41 mouse cellular contexts compared by ENCODE assay signal in genomic region chr9:106678242-106678641, GRCm38 (mm10). TPM values are rescaled to one million over a fixed set of nuclear protein-coding genes. Genes with fewer than 3 reads are reported as not detected.
DNase-seq lines count a peak whose midpoint lies in the region; ATAC-seq lines count a peak whose summit lies in the region.
"Had no signal": no experiment of that assay in that cellular context is flagged by ENCODE, and none has a peak within 500 bp of the region (broad histone marks: within the 10 kb centered on the region; RNA-seq: fewer than 3 reads in every experiment).

No protein-coding gene starts in this region.

- DNase-seq in NIH3T3 (ENCODE audit: low read depth), result peak; percentile 57
- DNase-seq in adrenal gland, postnatal 36 days, result peak; percentile 54 to 61
- no peak for DNase-seq in retina, postnatal 1 day
- DNase-seq in spleen, postnatal 14 days (ENCODE audit: low spot score in 2 of 2), result no peak
- no peak for DNase-seq in spleen, postnatal 36 days (ENCODE audit: low spot score in 2 of 2)
- DNase-seq: B cell, adult 2 months; cerebellum, adult 11 months; cerebellum, adult 9-10 months; cerebellum, postnatal 36 days; kidney, adult 18-20 months; kidney, postnatal 36 days; left cerebral cortex, postnatal 4 days; liver, embryonic 13.5 days; lung, adult 18-20 months; lung, postnatal 4 days; spleen, adult 18-20 months; thymus, adult 2 months; thymus, postnatal 36 days had no signal

- peaks cover 39% of the 10 kb centered on the region for H3K36me3 ChIP-seq in forebrain, embryonic 13.5 days (ENCODE audit: poor library complexity, severe bottlenecking)
- peaks cover 6% of the 10 kb centered on the region; the same call in 1 of the 2 replicates for H3K36me3 ChIP-seq in forebrain, embryonic 16.5 days (ENCODE audit: control insufficient read depth, insufficient read depth)

- ATAC-seq in forebrain, embryonic 13.5 days, result no peak
- no peak for ATAC-seq in forebrain, embryonic 16.5 days
- ATAC-seq: forebrain, embryonic 15.5 days; hindbrain, embryonic 16.5 days; lung, postnatal 0 days had no signal

- H3K4me3 ChIP-seq in forebrain, embryonic 13.5 days, result no peak overlapping the region
- H3K4me3 ChIP-seq in forebrain, embryonic 16.5 days (replicated peaks; ENCODE audit: low read length), result no peak overlapping the region
- H3K4me3 ChIP-seq: forebrain, embryonic 15.5 days; layer of hippocampus, adult 2 months; liver, embryonic 13.5 days; midbrain, embryonic 12.5 days; neural tube, embryonic 13.5 days had no signal

- H3K27ac ChIP-seq in forebrain, embryonic 13.5 days, result no peak overlapping the region
- H3K27ac ChIP-seq in forebrain, embryonic 16.5 days (ENCODE audit: low read length), result no peak overlapping the region
- H3K27ac ChIP-seq: forebrain, embryonic 15.5 days; layer of hippocampus, adult 2 months; liver, embryonic 13.5 days; midbrain, embryonic 12.5 days; neural tube, embryonic 13.5 days had no signal

- H3K4me1 ChIP-seq in forebrain, embryonic 13.5 days, result no peaks in the 10 kb centered on the region
- H3K4me1 ChIP-seq in forebrain, embryonic 16.5 days (replicated peaks; ENCODE audit: control insufficient read depth, insufficient read depth, low read length), result no peaks in the 10 kb centered on the region
- H3K4me1 ChIP-seq: forebrain, embryonic 15.5 days; midbrain, embryonic 12.5 days; neural tube, embryonic 13.5 days had no signal

- H3K9ac ChIP-seq in forebrain, embryonic 13.5 days, result peak overlapping the region; percentile 16; the same call in 1 of the 2 replicates
- no peak overlapping the region for H3K9ac ChIP-seq in forebrain, embryonic 16.5 days (replicated peaks; ENCODE audit: low read depth, low read length)
- H3K9ac ChIP-seq: forebrain, embryonic 15.5 days; liver, embryonic 13.5 days; midbrain, embryonic 12.5 days; neural tube, embryonic 13.5 days had no signal

- H3K4me2 ChIP-seq in forebrain, embryonic 13.5 days, result no peak overlapping the region
- no peak overlapping the region for H3K4me2 ChIP-seq in forebrain, embryonic 16.5 days (ENCODE audit: low read length)
- H3K4me2 ChIP-seq: forebrain, embryonic 15.5 days; liver, embryonic 13.5 days; midbrain, embryonic 12.5 days; neural tube, embryonic 13.5 days had no signal

- H3K9me3 ChIP-seq in forebrain, embryonic 13.5 days (replicated peaks), result no peaks in the 10 kb centered on the region
- no peaks in the 10 kb centered on the region for H3K9me3 ChIP-seq in forebrain, embryonic 16.5 days (ENCODE audit: control insufficient read depth, low read length)
- H3K9me3 ChIP-seq: forebrain, embryonic 15.5 days; liver, embryonic 13.5 days; megakaryocyte, embryonic 14.5 days; midbrain, embryonic 12.5 days; neural tube, embryonic 13.5 days had no signal

- WGBS in forebrain, embryonic 13.5 days, result 81% methylated on average over 4 of the region's 4 CpGs
- 78% methylated on average over 4 of the region's 4 CpGs for WGBS in forebrain, embryonic 16.5 days

- no peaks in the 10 kb centered on the region for H3K27me3 ChIP-seq in forebrain, embryonic 13.5 days
- no peaks in the 10 kb centered on the region for H3K27me3 ChIP-seq in forebrain, embryonic 16.5 days (replicated peaks; ENCODE audit: control insufficient read depth, insufficient read depth, low read length)
- H3K27me3 ChIP-seq: CH12.LX; forebrain, embryonic 15.5 days; liver, embryonic 13.5 days; megakaryocyte, embryonic 14.5 days; midbrain, embryonic 12.5 days; neural tube, embryonic 13.5 days had no signal

RNA-seq across cellular contexts. Expression of gene Tex264, which starts 7.5 kb away (rescaled TPM):
- polyA plus RNA-seq in forebrain, embryonic 13.5 days (2015; fragmentation: Nextera tagmentation; extraction: Ambion mirVana), result 28.5 and 29.4 TPM in 2 replicates
- 57.2 and 59.7 TPM in 2 replicates for polyA plus RNA-seq in forebrain, embryonic 16.5 days (2015; fragmentation: Nextera tagmentation; extraction: Ambion mirVana)
- 100 to 1,000 TPM; 109 to 149 TPM for total RNA-seq in adrenal gland, postnatal 36 days (2021)

RNA-seq across cellular contexts. Expression of gene Grm2, which starts 22.4 kb away (rescaled TPM):
- 4.4 and 5.5 TPM in 2 replicates for polyA plus RNA-seq in forebrain, embryonic 13.5 days (2015; fragmentation: Nextera tagmentation; extraction: Ambion mirVana)
- polyA plus RNA-seq in forebrain, embryonic 16.5 days (2015; fragmentation: Nextera tagmentation; extraction: Ambion mirVana), result 10.2 and 14.1 TPM in 2 replicates
- not detected for total RNA-seq in adrenal gland, postnatal 36 days (2021)
- total RNA-seq: CH12.LX; gastrocnemius, adult 8-10 months; gastrocnemius, postnatal 4 days; heart, adult 8-10 months; heart, postnatal 25 days had no signal
- polyA plus RNA-seq: heart, embryonic 14.5 days; intestine, embryonic 14.5 days; kidney, embryonic 16.5 days; liver, embryonic 13.5 days; lung, postnatal 0 days had no signal

RNA-seq across cellular contexts. Expression of gene Iqcf6, which starts 51.9 kb away (rescaled TPM):
- not detected in 2 replicates for polyA plus RNA-seq in forebrain, embryonic 13.5 days (2015; fragmentation: Nextera tagmentation; extraction: Ambion mirVana)
- polyA plus RNA-seq in forebrain, embryonic 16.5 days (2015; fragmentation: Nextera tagmentation; extraction: Ambion mirVana), result not detected in 2 replicates
- not detected for total RNA-seq in adrenal gland, postnatal 36 days (2021)
- total RNA-seq: CH12.LX; ES-E14; gastrocnemius, adult 8-10 months; gastrocnemius, postnatal 4 days; heart, adult 8-10 months; heart, postnatal 25 days; layer of hippocampus, adult 2 months; layer of hippocampus, postnatal 14 days; left cerebral cortex, postnatal 4 days; midbrain, postnatal 0 days had no signal
- polyA plus RNA-seq: embryonic facial prominence, embryonic 11.5 days; forebrain, embryonic 15.5 days; heart, embryonic 14.5 days; hindbrain, embryonic 11.5 days; hindbrain, embryonic 16.5 days; intestine, embryonic 14.5 days; kidney, embryonic 16.5 days; limb, embryonic 14.5 days; liver, embryonic 13.5 days; lung, postnatal 0 days; midbrain, embryonic 12.5 days; midbrain, postnatal 0 days; neural tube, embryonic 13.5 days; thymus, adult 2 months had no signal

Comparison
In these comparisons a context has a peak if more than half of its experiments do, and no peak if none do; other contexts are left out.
1. DNase-seq: peak in NIH3T3 (single experiment) and adrenal gland, postnatal 36 days (2 of 2); none in retina, postnatal 1 day (single experiment), spleen, postnatal 14 days (0 of 2) and spleen, postnatal 36 days (0 of 2).